Mouse (Mus musculus): ENCODE measurements around the gene Nicn1. TPM values are rescaled to one million over a fixed set of nuclear protein-coding genes. Genes with fewer than 3 reads are reported as not detected.
A peak's percentile ranks its signal among the peaks of the same experiment; 100 is the strongest.

The Nicn1 gene
- total RNA-seq (2014; rRNA removed) (79.8 and 108 TPM in 2 replicates), polyA plus RNA-seq (2015; fragmentation: Nextera tagmentation; extraction: Ambion mirVana) (114 and 118 TPM in 2 replicates)

DNA sequence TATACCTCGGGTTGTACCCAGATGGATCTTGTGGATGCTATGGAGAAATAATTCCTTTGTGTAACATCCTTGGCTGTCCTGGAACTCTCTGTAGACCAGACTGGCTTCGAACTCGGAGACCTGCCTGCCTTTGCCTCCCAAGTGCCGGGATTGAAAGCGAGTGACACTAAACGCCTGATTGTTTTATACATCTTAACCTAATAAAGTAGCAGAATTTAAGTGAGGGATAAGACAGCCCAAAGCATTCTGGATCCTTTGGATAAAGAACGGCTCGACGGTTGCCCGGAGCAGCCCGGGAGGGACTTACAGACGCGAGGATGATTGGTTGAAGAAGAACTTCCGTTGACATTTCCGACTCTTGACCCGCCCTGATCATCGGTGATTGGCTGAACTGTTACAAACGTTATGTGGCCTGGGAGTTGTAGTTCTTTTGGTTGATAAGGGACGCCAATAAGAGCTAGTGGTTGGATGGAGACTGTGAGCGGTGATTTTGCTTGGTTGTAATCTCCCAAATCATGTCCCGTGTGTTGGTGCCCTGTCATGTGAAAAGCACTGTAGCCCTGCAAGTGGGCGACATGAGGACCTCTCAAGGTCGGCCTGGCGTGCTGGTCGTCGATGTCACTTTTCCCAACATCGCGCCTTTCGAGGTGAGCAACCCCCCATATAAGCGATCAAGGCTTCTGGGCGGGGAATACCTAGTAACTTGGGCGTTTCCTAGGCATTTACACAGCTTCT lies at the start of gene Nicn1:
Gene Nicn1, plus strand, starts transcription at position 414 of the 735 bp plus-strand sequence.
- WGBS, result under 1% methylated on average over 32 of the region's 32 CpGs
- TF ChIP-seq CTCF (IDR thresholded peaks at IDR 0.05; ENCODE audit: low read depth), result peak; percentile 17; the same call in 1 of the 2 replicates
- peak within 1 kb of the TSS; percentile 78 for H3K4me2 ChIP-seq (ENCODE audit: low read depth, low read length)
- no peaks in the 10 kb centered on the region for H3K27me3 ChIP-seq (ENCODE audit: insufficient read depth, low read length)
- H3K4me3 ChIP-seq (ENCODE audit: low read length), result peak within 1 kb of the TSS; percentile 57
- ATAC-seq (peak; percentile 98), DNase-seq (ENCODE audit: low spot score) (peak; percentile 98)
- H3K36me3 ChIP-seq (ENCODE audit: insufficient read depth, low read length), result peaks cover 10% of the 10 kb centered on the region
- peaks cover 3% of the 10 kb centered on the region; the same call in 1 of the 2 replicates for H3K4me1 ChIP-seq (ENCODE audit: insufficient read depth, low read length)
- peak within 1 kb of the TSS; percentile 89 for H3K27ac ChIP-seq
- H3K9me3 ChIP-seq (ENCODE audit: low read length), result no peaks in the 10 kb centered on the region
- H3K9ac ChIP-seq (replicated peaks; ENCODE audit: low read length), result peak within 1 kb of the TSS; percentile 61

DNA sequence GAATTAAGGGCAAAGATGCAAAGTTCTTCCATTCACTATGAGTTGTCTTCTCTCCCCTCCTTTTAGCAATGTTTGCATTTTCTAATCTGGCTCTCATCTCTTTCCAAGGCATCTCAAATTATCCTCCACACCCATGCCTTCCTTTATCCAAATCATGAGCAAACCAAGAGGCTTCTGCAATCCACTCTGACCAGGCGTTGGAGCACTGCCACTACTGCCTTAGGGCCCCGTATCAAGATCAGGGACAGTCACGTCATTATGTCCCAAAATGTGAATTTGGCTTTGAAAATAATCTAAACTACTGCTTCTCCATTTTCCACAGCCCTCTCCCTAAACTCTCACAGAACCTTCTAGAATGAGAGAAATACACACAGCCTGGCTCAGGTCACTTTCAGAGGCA lies 45.7 kb upstream of the Nicn1 start:
- DNase-seq (ENCODE audit: low spot score) (no peak), ATAC-seq (no peak)
- no peak overlapping the region for H3K27ac ChIP-seq
- H3K4me3 ChIP-seq (ENCODE audit: low read length), result no peak overlapping the region
- no peaks in the 10 kb centered on the region for H3K9me3 ChIP-seq (ENCODE audit: low read length)
- H3K4me1 ChIP-seq (ENCODE audit: insufficient read depth, low read length), result no peaks in the 10 kb centered on the region
- H3K9ac ChIP-seq (replicated peaks; ENCODE audit: low read length), result no peak overlapping the region
- no peaks in the 10 kb centered on the region for H3K27me3 ChIP-seq (ENCODE audit: insufficient read depth, low read length)
- 93% methylated on average over 3 of the region's 3 CpGs for WGBS
- no peaks in the 10 kb centered on the region for H3K36me3 ChIP-seq (ENCODE audit: insufficient read depth, low read length)
- no peak overlapping the region for H3K4me2 ChIP-seq (ENCODE audit: low read depth, low read length)
- no peak for TF ChIP-seq CTCF (IDR thresholded peaks at IDR 0.05; ENCODE audit: low read depth)

DNA sequence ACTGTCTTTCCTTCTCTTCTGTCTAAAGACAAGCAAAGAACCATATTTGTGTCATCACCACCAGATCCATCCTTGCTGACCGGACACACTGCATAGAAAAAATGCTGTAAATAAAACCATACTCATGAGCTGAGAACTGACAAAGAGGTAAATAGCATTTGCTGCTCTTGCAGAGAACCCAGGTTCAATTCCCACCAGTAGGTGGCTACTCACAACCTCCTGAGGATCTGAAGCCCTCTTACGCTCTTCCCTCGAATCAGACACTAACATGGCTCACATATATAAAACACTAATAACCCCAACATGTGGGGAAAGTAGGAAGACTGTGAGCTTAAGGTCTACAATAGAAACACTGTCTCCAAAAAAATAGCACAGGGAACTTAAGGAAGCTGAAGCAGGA lies 45.2 kb upstream of the Nicn1 start:
- no peaks in the 10 kb centered on the region for H3K4me1 ChIP-seq (ENCODE audit: insufficient read depth, low read length)
- no peaks in the 10 kb centered on the region for H3K36me3 ChIP-seq (ENCODE audit: insufficient read depth, low read length)
- no peak overlapping the region for H3K4me2 ChIP-seq (ENCODE audit: low read depth, low read length)
- no peak overlapping the region for H3K4me3 ChIP-seq (ENCODE audit: low read length)
- H3K9ac ChIP-seq (replicated peaks; ENCODE audit: low read length), result no peak overlapping the region
- ATAC-seq (no peak), DNase-seq (ENCODE audit: low spot score) (no peak)
- H3K27ac ChIP-seq, result no peak overlapping the region
- peak; percentile 45 for TF ChIP-seq CTCF (IDR thresholded peaks at IDR 0.05; ENCODE audit: low read depth)
- H3K9me3 ChIP-seq (ENCODE audit: low read length), result no peaks in the 10 kb centered on the region
- no peaks in the 10 kb centered on the region for H3K27me3 ChIP-seq (ENCODE audit: insufficient read depth, low read length)
- WGBS, result 81% methylated on average over 3 of the region's 3 CpGs

DNA sequence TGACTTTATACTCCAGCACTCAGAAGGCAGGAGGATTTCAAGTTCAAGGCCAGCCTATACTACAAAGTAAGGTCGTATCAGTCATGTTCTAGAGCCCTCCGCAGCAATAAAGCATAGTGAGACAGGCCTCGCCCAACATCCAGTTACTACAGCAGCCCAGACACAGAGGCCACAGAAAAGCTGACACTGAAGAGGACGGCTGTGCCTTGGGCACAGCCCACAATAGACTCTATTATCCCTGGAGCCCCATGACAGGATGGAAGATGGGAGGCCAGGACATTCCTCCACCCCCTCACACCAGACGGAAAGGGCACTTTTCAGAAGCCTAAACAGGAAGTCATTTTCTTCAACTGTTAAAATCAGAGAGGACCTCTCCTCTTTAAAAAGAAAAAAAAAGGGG lies 41.3 kb upstream of the Nicn1 start:
- Histone ChIP-seq H3K9me3 (ENCODE audit: low read length) (no peaks in the 10 kb centered on the region), H3K9ac (replicated peaks; ENCODE audit: low read length) (no peak overlapping the region), H3K27ac (no peak overlapping the region), H3K4me3 (ENCODE audit: low read length) (no peak overlapping the region), H3K4me1 (ENCODE audit: insufficient read depth, low read length) (no peaks in the 10 kb centered on the region), H3K27me3 (ENCODE audit: insufficient read depth, low read length) (no peaks in the 10 kb centered on the region), H3K36me3 (ENCODE audit: insufficient read depth, low read length) (peaks cover 11% of the 10 kb centered on the region), H3K4me2 (ENCODE audit: low read depth, low read length) (no peak overlapping the region)
- 60% methylated on average over 5 of the region's 5 CpGs for WGBS
- no peak for ATAC-seq
- DNase-seq (ENCODE audit: low spot score), result no peak
- no peak for TF ChIP-seq CTCF (IDR thresholded peaks at IDR 0.05; ENCODE audit: low read depth)

DNA sequence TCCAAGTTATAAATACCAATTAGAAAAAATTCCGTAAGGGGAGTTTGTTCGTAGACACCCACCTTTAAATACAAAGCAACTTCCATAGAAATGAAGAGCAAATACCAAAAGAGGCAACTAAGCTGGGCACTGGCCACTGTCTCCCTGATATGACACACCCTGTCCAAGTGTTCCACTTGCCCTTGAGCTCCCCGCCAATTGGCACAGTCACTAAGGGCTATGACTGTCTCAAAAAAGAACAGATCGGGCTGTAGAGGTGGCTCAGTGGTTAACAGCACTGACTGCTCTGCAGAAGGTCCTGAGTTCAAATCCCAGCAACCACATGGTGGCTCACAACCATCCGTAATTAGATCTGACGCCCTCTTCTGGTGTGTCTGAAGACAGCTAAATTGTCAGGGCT lies 38.4 kb upstream of the Nicn1 start:
- Histone ChIP-seq H3K4me3 (ENCODE audit: low read length) (no peak overlapping the region), H3K27me3 (ENCODE audit: insufficient read depth, low read length) (no peaks in the 10 kb centered on the region), H3K4me2 (ENCODE audit: low read depth, low read length) (no peak overlapping the region), H3K9me3 (ENCODE audit: low read length) (no peaks in the 10 kb centered on the region), H3K9ac (replicated peaks; ENCODE audit: low read length) (no peak overlapping the region), H3K36me3 (ENCODE audit: insufficient read depth, low read length) (peaks cover 11% of the 10 kb centered on the region), H3K4me1 (ENCODE audit: insufficient read depth, low read length) (no peaks in the 10 kb centered on the region), H3K27ac (no peak overlapping the region)
- WGBS, result 93% methylated on average over 6 of the region's 6 CpGs
- DNase-seq (ENCODE audit: low spot score), result no peak
- TF ChIP-seq CTCF (IDR thresholded peaks at IDR 0.05; ENCODE audit: low read depth), result no peak
- no peak for ATAC-seq

DNA sequence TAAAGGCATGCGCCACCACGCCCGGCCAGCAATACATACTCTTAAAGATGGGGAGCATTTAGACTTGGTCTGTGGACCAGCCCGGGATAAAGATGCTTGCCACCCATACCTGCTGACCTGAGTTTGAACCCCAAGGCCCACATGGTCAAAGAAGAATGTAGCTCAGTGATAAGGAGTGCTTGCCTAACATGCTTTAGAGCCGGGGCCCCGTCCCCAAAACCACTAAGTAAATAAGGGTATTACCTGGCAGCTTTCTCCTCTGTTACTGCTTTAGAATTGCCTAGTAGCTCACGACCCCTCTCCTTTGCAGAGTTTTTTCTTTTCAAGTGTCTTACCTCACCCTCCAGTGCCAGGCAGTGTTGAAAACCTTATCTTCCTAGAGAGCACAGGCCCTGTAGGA lies 37.5 kb upstream of the Nicn1 start:
- Histone ChIP-seq H3K4me2 (ENCODE audit: low read depth, low read length) (no peak overlapping the region), H3K4me1 (ENCODE audit: insufficient read depth, low read length) (no peaks in the 10 kb centered on the region), H3K36me3 (ENCODE audit: insufficient read depth, low read length) (peaks cover 11% of the 10 kb centered on the region), H3K27ac (no peak overlapping the region), H3K9ac (replicated peaks; ENCODE audit: low read length) (no peak overlapping the region), H3K9me3 (ENCODE audit: low read length) (no peaks in the 10 kb centered on the region), H3K27me3 (ENCODE audit: insufficient read depth, low read length) (no peaks in the 10 kb centered on the region), H3K4me3 (ENCODE audit: low read length) (no peak overlapping the region)
- no peak for DNase-seq (ENCODE audit: low spot score)
- WGBS, result 98% methylated on average over 7 of the region's 7 CpGs
- no peak for TF ChIP-seq CTCF (IDR thresholded peaks at IDR 0.05; ENCODE audit: low read depth)
- no peak for ATAC-seq

DNA sequence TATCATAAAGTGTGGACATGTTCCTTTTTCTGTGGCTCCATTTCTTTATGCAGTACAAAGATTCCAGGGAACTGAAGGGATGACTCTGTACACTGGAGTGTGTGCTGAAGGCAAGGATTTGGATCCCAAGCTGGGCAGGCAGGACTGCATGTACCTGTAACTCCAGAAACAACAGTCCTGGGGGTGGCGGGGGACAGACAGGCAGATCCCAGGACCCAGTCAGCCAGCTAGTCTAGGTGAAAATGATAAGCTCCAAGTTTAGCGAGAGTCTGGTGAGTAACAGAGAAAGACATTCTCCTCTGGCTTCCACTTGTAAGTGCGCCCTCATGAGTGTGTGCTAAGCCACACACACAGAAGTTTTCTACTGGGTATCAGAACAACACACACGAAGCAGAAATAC lies 29.7 kb upstream of the Nicn1 start:
- Histone ChIP-seq H3K27me3 (ENCODE audit: insufficient read depth, low read length) (no peaks in the 10 kb centered on the region), H3K27ac (no peak overlapping the region), H3K4me2 (ENCODE audit: low read depth, low read length) (no peak overlapping the region), H3K36me3 (ENCODE audit: insufficient read depth, low read length) (no peaks in the 10 kb centered on the region), H3K9ac (replicated peaks; ENCODE audit: low read length) (no peak overlapping the region), H3K4me1 (ENCODE audit: insufficient read depth, low read length) (peaks cover 19% of the 10 kb centered on the region), H3K4me3 (ENCODE audit: low read length) (no peak overlapping the region), H3K9me3 (ENCODE audit: low read length) (no peaks in the 10 kb centered on the region)
- ATAC-seq (no peak), DNase-seq (ENCODE audit: low spot score) (no peak)
- 83% methylated on average over 4 of the region's 4 CpGs for WGBS
- TF ChIP-seq CTCF (IDR thresholded peaks at IDR 0.05; ENCODE audit: low read depth), result no peak
